13 mouse cellular contexts compared by ENCODE assay signal in the genomic region with DNA sequence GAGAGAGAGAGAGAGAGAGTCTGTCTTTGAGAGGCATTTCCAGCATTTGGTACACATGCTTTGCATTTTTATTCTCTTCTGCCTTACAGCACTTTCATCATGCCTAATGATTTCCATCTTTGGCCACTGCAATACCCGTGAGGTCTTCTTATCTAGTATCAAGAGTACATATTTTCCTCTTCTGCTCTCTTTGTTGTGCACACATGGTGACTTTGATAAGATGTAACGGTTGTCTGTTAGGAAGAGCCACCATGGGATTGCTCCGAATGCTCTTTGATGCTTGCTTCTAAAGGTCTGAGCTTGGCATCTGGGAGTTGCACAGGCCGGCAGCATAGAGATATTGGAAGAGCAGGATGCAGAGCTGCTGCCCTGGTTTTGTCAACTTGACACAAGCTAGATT. TPM values are rescaled to one million over a fixed set of nuclear protein-coding genes. Genes with fewer than 3 reads are reported as not detected.
"Had no signal": no experiment of that assay in that cellular context is flagged by ENCODE, and none has a peak within 500 bp of the region (broad histone marks: within the 10 kb centered on the region; RNA-seq: fewer than 3 reads in every experiment).

No protein-coding gene starts in this region.

- H3K4me1 ChIP-seq: limb, embryonic 13.5 days had no signal

- H3K4me2 ChIP-seq: kidney, embryonic 15.5 days; limb, embryonic 13.5 days; liver, embryonic 11.5 days; neural tube, embryonic 12.5 days had no signal

- DNase-seq: kidney, adult 2 months; kidney, postnatal 14 days; left cerebral cortex, postnatal 4 days; lung, adult 18-20 months; right cerebral cortex, adult 18-20 months; right cerebral cortex, postnatal 25 days; thymus, postnatal 36 days had no signal

- H3K27me3 ChIP-seq: kidney, embryonic 15.5 days; limb, embryonic 13.5 days; neural tube, embryonic 12.5 days had no signal

- H3K4me3 ChIP-seq: kidney, embryonic 15.5 days; limb, embryonic 13.5 days; neural tube, embryonic 12.5 days had no signal

- H3K9me3 ChIP-seq: kidney, embryonic 15.5 days; limb, embryonic 13.5 days; neural tube, embryonic 12.5 days had no signal

- ATAC-seq: intestine, embryonic 16.5 days had no signal

- H3K27ac ChIP-seq: kidney, embryonic 15.5 days; limb, embryonic 13.5 days; neural tube, embryonic 12.5 days had no signal

- H3K36me3 ChIP-seq: kidney, embryonic 15.5 days; limb, embryonic 13.5 days; neural tube, embryonic 12.5 days had no signal

- H3K9ac ChIP-seq: kidney, embryonic 15.5 days; limb, embryonic 13.5 days; neural tube, embryonic 12.5 days had no signal

RNA-seq across cellular contexts. Expression of a gene that starts 49.2 kb away (rescaled TPM):
- total RNA-seq: monocyte, adult 5-6 weeks had no signal
